Mouse (Mus musculus): ENCODE measurements at regions not wholly inside any gene's neighbourhood (a gene's known extent, or its start where the extent isn't known, plus 50 kb on each side); places are given as distances from the start of the nearest gene placed in this dataset.

GRCm38 (mm10) chr1:142605224-142605623, 1035.2 kb upstream of the B3galt2 start:
- Histone ChIP-seq H3K4me3 (no peak overlapping the region), H3K4me2 (no peak overlapping the region), H3K27me3 (no peaks in the 10 kb centered on the region), H3K36me3 (no peaks in the 10 kb centered on the region), H3K4me1 (replicated peaks) (peaks cover 3% of the 10 kb centered on the region; the same call in 1 of the 2 replicates), H3K9me3 (no peaks in the 10 kb centered on the region), H3K27ac (no peak overlapping the region), H3K9ac (no peak overlapping the region)
- ATAC-seq (ENCODE audit: low FRiP score): peak; percentile 59; the same call in 1 of the 2 replicates
- 62% methylated on average over 2 of the region's 2 CpGs for WGBS

GRCm38 (mm10) chr1:142606082-142606481, 1034.4 kb upstream of the B3galt2 start:
- H3K27ac ChIP-seq: no peak overlapping the region
- WGBS: 97% methylated on average over 1 of the region's 1 CpGs

GRCm38 (mm10) chr1:142621464-142621863, 1019.0 kb upstream of the B3galt2 start:
- Histone ChIP-seq H3K27me3 (no peaks in the 10 kb centered on the region), H3K9ac (no peak overlapping the region), H3K9me3 (no peaks in the 10 kb centered on the region), H3K4me1 (replicated peaks) (no peaks in the 10 kb centered on the region), H3K4me3 (no peak overlapping the region), H3K4me2 (no peak overlapping the region), H3K36me3 (no peaks in the 10 kb centered on the region), H3K27ac (no peak overlapping the region)
- ATAC-seq (ENCODE audit: low FRiP score): no peak
- WGBS: 92% methylated on average over 2 of the region's 2 CpGs

More at GRCm38 (mm10) chr1:142606082-142606481, 1034.4 kb upstream of the B3galt2 start:
- Histone ChIP-seq H3K9me3 (no peaks in the 10 kb centered on the region), H3K4me2 (no peak overlapping the region), H3K27me3 (no peaks in the 10 kb centered on the region), H3K4me3 (no peak overlapping the region), H3K9ac (no peak overlapping the region), H3K4me1 (replicated peaks) (peaks cover 3% of the 10 kb centered on the region; the same call in 1 of the 2 replicates), H3K36me3 (no peaks in the 10 kb centered on the region)
- no peak for ATAC-seq (ENCODE audit: low FRiP score)

- H3K4me1 ChIP-seq (replicated peaks): no peaks in the 10 kb centered on the region
- no peak overlapping the region for H3K4me3 ChIP-seq
- H3K9ac ChIP-seq: no peak overlapping the region
- H3K9me3 ChIP-seq: no peaks in the 10 kb centered on the region
- H3K27ac ChIP-seq: no peak overlapping the region
- WGBS: 65% methylated on average over 4 of the region's 4 CpGs
- H3K36me3 ChIP-seq: no peaks in the 10 kb centered on the region
- H3K27me3 ChIP-seq: no peaks in the 10 kb centered on the region
- no peak overlapping the region for H3K4me2 ChIP-seq
- no peak for ATAC-seq (ENCODE audit: low FRiP score)
Observed at GRCm38 (mm10) chr1:142624303-142624702, 1016.2 kb upstream of the B3galt2 start.

- Histone ChIP-seq H3K9ac (no peak overlapping the region), H3K27me3 (no peaks in the 10 kb centered on the region), H3K4me1 (replicated peaks) (no peaks in the 10 kb centered on the region), H3K27ac (no peak overlapping the region), H3K9me3 (no peaks in the 10 kb centered on the region), H3K36me3 (no peaks in the 10 kb centered on the region), H3K4me2 (no peak overlapping the region), H3K4me3 (no peak overlapping the region)
- ATAC-seq (ENCODE audit: low FRiP score): no peak
- WGBS: 93% methylated on average over 2 of the region's 2 CpGs
Observed at GRCm38 (mm10) chr1:142655289-142655688, 985.2 kb upstream of the B3galt2 start.

- H3K4me1 ChIP-seq (replicated peaks): no peaks in the 10 kb centered on the region
- H3K36me3 ChIP-seq: no peaks in the 10 kb centered on the region
- H3K4me3 ChIP-seq: no peak overlapping the region
- H3K27ac ChIP-seq: no peak overlapping the region
- WGBS: 60% methylated on average over 4 of the region's 4 CpGs
- ATAC-seq (ENCODE audit: low FRiP score): no peak
- H3K9ac ChIP-seq: no peak overlapping the region
- H3K27me3 ChIP-seq: no peaks in the 10 kb centered on the region
- H3K4me2 ChIP-seq: no peak overlapping the region
- H3K9me3 ChIP-seq: no peaks in the 10 kb centered on the region
Observed at GRCm38 (mm10) chr1:142665262-142665661, 975.2 kb upstream of the B3galt2 start.

GRCm38 (mm10) chr1:142679917-142680316, 960.5 kb upstream of the B3galt2 start:
- no peak overlapping the region for H3K27ac ChIP-seq
- no peaks in the 10 kb centered on the region for H3K9me3 ChIP-seq
- H3K4me2 ChIP-seq: no peak overlapping the region
- no peaks in the 10 kb centered on the region for H3K36me3 ChIP-seq
- no peak for ATAC-seq (ENCODE audit: low FRiP score)
- H3K9ac ChIP-seq: no peak overlapping the region
- no peak overlapping the region for H3K4me3 ChIP-seq
- no peaks in the 10 kb centered on the region for H3K27me3 ChIP-seq
- H3K4me1 ChIP-seq (replicated peaks): no peaks in the 10 kb centered on the region
- WGBS: 80% methylated on average over 3 of the region's 3 CpGs

GRCm38 (mm10) chr1:142688828-142689227, 951.6 kb upstream of the B3galt2 start:
- Histone ChIP-seq H3K27me3 (no peaks in the 10 kb centered on the region), H3K4me3 (no peak overlapping the region), H3K4me2 (no peak overlapping the region), H3K9me3 (no peaks in the 10 kb centered on the region), H3K27ac (no peak overlapping the region), H3K9ac (no peak overlapping the region), H3K4me1 (replicated peaks) (no peaks in the 10 kb centered on the region), H3K36me3 (no peaks in the 10 kb centered on the region)
- no peak for ATAC-seq (ENCODE audit: low FRiP score)

- ATAC-seq (ENCODE audit: low FRiP score): no peak
Observed at GRCm38 (mm10) chr1:142695179-142695578, 945.3 kb upstream of the B3galt2 start.

GRCm38 (mm10) chr1:142708263-142708662, 932.2 kb upstream of the B3galt2 start:
- Histone ChIP-seq H3K4me1 (replicated peaks) (no peaks in the 10 kb centered on the region), H3K9ac (no peak overlapping the region), H3K36me3 (no peaks in the 10 kb centered on the region), H3K27ac (no peak overlapping the region), H3K4me2 (no peak overlapping the region), H3K9me3 (no peaks in the 10 kb centered on the region), H3K27me3 (no peaks in the 10 kb centered on the region), H3K4me3 (no peak overlapping the region)
- no peak for ATAC-seq (ENCODE audit: low FRiP score)
- 91% methylated on average over 2 of the region's 2 CpGs for WGBS

More at GRCm38 (mm10) chr1:142695179-142695578, 945.3 kb upstream of the B3galt2 start:
- H3K27ac ChIP-seq: no peak overlapping the region
- no peak overlapping the region for H3K4me2 ChIP-seq
- no peaks in the 10 kb centered on the region for H3K27me3 ChIP-seq
- H3K4me3 ChIP-seq: no peak overlapping the region
- H3K9ac ChIP-seq: no peak overlapping the region
- WGBS: 77% methylated on average over 1 of the region's 1 CpGs
- no peaks in the 10 kb centered on the region for H3K4me1 ChIP-seq (replicated peaks)
- no peaks in the 10 kb centered on the region for H3K9me3 ChIP-seq
- H3K36me3 ChIP-seq: no peaks in the 10 kb centered on the region

GRCm38 (mm10) chr1:142730259-142730658, 910.2 kb upstream of the B3galt2 start:
- no peak overlapping the region for H3K4me2 ChIP-seq
- no peak overlapping the region for H3K9ac ChIP-seq
- H3K9me3 ChIP-seq: no peaks in the 10 kb centered on the region
- no peak for ATAC-seq (ENCODE audit: low FRiP score)
- no peak overlapping the region for H3K27ac ChIP-seq
- no peak overlapping the region for H3K4me3 ChIP-seq
- H3K36me3 ChIP-seq: no peaks in the 10 kb centered on the region
- no peaks in the 10 kb centered on the region for H3K4me1 ChIP-seq (replicated peaks)
- H3K27me3 ChIP-seq: no peaks in the 10 kb centered on the region

- H3K9me3 ChIP-seq: no peaks in the 10 kb centered on the region
Observed at GRCm38 (mm10) chr1:142734108-142734507, 906.4 kb upstream of the B3galt2 start.

GRCm38 (mm10) chr1:142738376-142738775, 902.1 kb upstream of the B3galt2 start:
- Histone ChIP-seq H3K4me2 (no peak overlapping the region), H3K4me1 (replicated peaks) (no peaks in the 10 kb centered on the region), H3K27me3 (no peaks in the 10 kb centered on the region), H3K4me3 (no peak overlapping the region), H3K36me3 (no peaks in the 10 kb centered on the region), H3K9me3 (no peaks in the 10 kb centered on the region), H3K27ac (no peak overlapping the region), H3K9ac (no peak overlapping the region)
- no peak for ATAC-seq (ENCODE audit: low FRiP score)
- WGBS: 85% methylated on average over 2 of the region's 2 CpGs

More at GRCm38 (mm10) chr1:142734108-142734507, 906.4 kb upstream of the B3galt2 start:
- Histone ChIP-seq H3K27me3 (no peaks in the 10 kb centered on the region), H3K4me3 (no peak overlapping the region), H3K9ac (no peak overlapping the region), H3K4me2 (no peak overlapping the region), H3K36me3 (no peaks in the 10 kb centered on the region), H3K27ac (no peak overlapping the region), H3K4me1 (replicated peaks) (no peaks in the 10 kb centered on the region)
- no peak for ATAC-seq (ENCODE audit: low FRiP score)
